Mouse (Mus musculus) embryo, embryonic 10.5 days (tissue): Measurements from ENCODE around the gene Elovl6.
A peak's percentile ranks its signal among the peaks of the same experiment; 100 is the strongest.

Experiments used
- DNase-seq: peaks from one replicate; pipeline ENCODE4 v3.0.0-alpha.2; 2015; ENCODE audit warnings: low spot score

The Elovl6 gene

DNA sequence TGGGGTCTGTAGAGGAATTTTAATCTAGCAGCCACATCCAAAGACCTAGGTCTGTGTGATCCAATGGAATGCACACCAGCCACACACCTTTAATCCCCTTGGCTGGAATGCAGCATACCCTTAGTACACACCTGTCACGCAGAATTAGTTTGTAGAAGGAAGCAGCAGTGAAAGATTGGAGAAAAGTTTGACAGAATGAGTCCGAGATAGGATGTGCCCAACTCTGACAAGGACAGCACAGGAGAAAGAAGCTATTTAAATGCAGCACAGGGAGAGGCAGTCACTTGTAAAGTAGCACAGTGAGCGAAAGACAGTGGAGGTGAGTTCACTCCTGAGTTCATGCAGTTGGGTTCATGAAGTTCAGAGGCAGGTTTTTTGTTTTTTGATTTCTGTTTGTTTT is 11.2 kb downstream of the Elovl6 start:
- no peak for DNase-seq

DNA sequence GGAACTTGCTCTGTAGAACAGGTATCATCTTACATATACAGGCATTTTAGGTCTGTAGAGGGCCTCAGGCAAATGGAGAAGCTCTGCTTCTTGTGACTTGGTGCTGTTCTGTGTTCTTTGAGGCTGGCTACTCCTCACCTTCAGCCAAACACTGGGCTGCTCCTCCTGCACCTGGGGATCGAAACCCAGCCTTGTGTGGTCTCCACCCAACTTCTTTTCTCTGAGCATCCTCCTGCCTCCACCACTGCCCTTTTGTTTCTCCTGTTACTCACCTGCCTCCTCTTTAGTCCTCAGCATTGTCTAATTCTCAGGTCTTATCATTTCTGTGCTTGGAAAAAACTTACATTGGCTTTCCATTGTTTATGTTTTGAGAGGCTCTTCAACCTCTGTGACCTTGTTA is 12.1 kb downstream of the Elovl6 start:
- no peak for DNase-seq

DNA sequence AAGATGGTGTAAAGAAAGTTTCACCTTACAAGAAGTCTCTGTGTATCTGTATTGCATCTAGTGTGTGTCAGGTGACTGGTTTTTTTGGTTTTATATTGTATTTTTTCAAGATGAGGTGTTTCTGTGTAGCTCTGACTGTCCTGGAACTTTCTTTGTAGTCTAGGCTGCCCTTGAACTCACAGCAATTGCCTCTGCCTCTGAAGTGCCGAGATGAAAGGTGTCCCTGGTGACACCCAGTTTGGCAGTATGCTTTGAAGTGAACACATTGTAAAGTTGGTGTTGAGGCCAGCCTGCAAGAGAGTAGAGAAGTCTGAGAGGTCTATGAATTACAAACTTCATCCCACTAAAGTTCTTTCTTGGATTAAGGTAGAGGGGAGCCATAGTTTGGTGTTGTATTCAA is 13.1 kb downstream of the Elovl6 start:
- DNase-seq, result no peak

DNA sequence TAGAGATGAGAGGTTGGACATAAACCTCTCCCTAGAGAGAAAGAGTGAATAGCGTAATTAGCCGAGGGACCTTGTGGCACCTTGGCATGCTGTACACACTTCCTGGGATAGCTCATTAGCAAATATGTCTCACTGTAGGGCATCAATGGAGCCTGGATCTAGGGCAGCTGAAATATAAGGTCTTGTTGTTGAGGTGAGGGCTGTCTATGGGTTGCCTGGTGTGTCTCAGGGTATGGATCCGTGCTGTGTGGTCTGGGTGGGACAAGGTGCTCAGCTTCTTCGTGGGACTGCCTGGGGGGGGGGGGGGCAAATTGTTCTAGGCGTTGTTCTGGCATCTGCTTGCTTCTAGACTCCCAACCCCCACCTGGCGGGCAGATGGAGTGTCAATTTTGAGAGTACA is 13.6 kb downstream of the Elovl6 start:
- DNase-seq, result no peak

DNA sequence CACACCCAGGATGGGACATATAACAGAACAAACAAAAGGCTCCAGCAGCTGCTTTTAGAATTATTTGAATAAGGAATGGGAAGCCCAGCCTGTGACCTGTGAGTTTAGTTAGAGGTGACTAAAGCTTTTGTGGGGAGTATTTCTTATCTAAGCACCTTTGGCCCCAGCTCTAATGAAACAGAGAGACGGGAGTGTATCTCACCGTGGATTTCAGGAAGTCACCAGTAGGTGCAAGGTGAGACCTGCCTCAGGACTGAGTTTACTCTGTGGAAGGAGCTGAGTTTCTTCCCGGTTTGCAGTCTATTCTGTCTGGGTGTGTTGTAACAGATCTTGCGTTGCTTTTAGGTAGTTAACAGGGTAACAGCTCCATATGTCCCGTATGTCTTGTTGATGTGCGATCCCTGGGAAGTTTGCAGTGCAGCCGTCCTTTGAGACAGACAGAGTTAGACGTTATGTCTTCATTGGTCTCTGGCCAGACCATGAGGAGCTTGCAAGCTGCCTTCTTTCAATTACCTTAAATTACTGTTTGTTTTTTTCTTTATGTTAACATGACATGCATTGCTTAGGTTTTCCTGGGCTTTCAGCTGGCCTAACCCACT is 15.8 kb downstream of the Elovl6 start:
- DNase-seq, result no peak

DNA sequence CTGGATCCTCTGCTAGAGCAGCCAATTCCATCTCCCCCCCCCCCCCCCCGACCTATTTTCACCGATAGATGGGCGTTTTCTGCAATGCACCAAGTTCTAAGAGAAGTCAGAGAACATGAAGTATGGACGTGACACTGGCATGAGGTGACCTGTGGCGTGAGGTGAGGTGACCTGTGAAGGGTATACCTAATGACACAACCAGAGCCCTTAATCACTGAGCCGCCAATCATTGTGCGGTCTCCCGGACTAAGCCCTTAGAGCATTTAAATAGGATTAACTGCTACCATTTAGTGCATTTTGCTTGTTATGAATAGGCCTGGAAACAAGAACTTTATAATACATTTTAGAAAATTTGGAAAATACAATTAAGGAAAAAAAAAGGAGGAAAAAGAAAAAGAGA is 16.6 kb downstream of the Elovl6 start:
- peak; percentile 36 for DNase-seq

DNA sequence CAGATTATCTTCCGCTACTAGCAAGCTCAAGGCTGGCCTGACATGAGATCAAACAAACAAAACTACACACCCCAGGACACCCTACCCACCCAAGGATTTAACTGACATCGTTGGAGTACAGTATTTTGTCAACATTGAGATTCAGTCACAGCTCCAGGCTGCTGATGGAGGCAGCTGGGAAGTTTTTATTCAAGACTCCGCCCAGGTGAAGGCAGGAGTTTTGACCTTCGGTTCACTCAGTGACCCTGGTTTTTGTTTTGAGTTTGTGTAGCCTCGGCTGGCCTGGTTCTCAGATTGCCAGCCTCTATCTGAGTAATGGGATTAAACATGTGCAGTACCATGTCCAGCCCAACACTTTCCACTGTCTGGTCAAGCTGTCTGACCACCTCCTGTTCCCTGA is 17.4 kb downstream of the Elovl6 start:
- DNase-seq, result no peak

DNA sequence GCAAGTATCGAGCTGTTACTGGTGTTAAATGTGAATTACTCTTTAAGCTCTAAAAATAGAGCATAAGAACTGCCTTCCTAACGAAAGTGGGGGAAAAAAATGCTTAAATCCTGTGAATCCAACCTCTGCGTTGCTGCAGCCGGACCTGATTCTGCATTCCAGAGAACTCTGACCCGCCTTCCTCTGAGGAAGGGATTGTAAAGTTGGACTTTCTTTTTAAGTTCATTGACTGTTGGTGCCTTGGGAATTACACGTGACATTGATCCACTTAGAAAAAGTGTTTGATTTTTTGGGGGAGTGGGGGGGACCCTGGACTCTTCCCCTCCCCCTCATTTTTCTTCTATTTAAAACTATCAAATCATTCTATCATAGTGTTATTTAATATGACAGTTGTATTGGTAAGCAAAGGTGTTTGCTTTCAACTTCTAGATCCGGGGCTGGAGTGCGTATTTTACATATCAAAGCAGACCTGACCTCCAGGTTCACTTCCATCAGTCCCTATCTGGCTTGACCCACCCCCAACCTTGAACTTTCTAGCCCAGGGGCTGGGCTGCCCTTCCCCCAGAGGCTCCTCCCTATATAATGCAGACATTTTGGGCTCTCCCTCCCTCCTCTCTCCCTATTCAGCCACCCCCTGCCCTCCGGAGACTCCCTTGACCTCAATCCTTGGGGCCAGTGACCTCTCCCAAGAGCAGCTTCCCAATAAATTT is 19.6 kb downstream of the Elovl6 start:
- DNase-seq, result no peak

DNA sequence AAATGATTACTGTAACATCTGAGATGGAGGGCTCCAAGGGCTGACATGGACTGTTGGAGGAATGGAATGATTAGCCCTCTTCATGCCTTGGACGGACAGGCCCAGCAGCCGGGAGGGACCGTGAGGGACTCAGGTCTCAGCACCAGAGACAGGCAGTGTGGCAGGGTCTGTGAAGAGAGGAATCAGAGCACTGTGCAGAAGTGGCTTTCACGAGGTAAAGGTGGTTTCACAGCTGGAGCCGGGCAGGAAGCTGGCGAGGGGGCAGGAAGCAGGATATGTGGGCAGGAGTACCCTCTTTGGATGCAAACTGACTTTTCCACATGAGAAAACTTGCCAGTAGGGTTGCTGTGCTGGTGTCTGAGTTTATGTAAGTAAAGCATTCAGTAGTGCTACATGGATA is 20.2 kb downstream of the Elovl6 start:
- no peak for DNase-seq

DNA sequence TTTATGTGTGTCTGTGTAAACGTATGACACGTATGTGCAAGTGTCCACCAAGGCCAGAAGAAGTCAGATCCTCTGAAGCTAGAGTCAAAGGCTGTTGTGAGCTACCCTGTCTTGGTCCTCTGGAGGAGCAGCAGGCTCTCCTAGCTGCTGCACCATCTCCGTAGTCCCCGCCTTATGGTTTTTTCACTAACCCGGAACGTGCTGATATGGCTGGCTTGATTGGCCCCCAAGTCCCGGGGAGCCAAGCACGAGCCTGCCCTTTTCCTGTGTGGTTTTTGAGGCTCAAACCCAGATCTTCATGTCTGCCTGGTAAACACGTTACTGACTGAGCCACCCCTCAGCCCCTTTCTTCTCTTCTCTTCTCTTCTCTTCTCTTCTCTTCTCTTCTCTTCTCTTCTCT is 21.0 kb downstream of the Elovl6 start:
- no peak for DNase-seq

DNA sequence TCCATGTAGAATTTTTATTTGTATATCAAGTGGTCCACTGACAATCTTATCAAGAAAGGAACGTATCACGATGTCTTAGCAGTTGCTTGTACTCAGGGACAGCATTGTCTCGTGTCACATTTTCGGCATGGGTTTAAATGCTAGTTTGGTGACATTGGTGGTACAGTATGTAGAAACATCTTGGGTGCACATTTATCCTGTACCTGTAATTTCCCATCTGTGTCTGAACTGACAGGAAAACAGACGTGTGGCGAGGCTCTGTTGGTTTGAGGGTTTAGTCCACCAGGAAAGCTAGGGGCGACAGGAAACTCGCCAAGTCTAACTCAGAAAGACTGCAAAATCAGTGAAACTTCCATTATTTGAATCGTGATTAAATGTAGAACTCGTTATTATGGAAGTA is 21.5 kb downstream of the Elovl6 start:
- no peak for DNase-seq

DNA sequence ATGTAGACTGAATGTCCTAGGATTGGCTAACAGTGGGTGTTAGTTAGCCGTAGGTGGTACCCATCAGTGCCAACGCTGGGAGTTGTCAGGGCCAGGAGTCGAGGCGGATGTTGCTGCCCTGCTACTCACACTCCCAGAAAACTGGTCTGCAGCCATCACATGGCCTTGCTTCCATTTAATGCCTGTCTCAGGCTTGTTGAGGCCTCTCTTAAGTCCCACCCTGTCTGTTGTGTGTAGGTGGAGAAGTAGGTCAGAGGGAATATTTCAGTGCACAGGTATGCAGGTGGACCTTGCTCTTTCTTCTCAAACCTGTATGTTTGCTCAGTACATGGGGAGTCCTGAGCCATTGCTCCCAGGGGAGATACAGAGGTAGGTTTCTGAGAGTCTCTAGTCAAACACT is 22.3 kb downstream of the Elovl6 start:
- DNase-seq, result no peak

DNA sequence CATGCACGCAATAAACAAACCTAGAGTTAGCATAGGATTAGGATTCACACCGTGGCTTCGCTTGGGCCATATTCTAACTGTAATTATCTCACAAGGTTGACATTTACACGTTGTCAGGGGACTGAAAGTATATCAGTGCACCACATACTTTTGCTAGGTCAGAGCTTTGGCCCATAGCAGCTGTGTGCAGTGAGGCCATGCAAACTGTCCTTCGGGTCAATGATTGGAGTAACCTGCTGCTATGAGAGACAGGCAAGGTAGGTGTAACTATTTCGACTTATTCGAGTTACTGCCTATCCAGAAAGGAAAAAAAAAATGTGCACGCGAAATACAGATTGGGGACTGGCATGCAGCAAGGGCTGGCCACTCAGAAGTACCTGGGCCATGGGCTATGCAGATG is 24.9 kb downstream of the Elovl6 start:
- DNase-seq, result no peak

DNA sequence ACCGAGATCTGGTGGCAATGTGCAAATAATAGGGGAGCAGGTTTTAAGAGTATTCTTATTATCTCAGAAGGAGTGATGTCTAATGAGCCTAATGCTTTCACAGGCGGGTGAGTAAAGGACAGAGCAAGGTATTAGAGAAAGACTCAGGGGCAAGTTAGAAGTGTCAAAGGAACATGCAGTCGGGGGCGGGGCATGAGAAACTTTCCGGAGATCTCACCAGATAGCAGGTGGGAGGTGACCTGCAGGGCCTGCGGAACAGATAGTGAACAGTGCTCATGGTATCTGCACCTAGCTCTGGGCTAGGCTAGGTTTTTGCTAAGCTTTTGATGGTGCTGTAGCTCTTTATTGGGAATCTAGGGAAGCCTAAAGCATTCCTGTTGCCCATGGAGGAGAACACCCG is 25.4 kb downstream of the Elovl6 start:
- DNase-seq, result no peak

DNA sequence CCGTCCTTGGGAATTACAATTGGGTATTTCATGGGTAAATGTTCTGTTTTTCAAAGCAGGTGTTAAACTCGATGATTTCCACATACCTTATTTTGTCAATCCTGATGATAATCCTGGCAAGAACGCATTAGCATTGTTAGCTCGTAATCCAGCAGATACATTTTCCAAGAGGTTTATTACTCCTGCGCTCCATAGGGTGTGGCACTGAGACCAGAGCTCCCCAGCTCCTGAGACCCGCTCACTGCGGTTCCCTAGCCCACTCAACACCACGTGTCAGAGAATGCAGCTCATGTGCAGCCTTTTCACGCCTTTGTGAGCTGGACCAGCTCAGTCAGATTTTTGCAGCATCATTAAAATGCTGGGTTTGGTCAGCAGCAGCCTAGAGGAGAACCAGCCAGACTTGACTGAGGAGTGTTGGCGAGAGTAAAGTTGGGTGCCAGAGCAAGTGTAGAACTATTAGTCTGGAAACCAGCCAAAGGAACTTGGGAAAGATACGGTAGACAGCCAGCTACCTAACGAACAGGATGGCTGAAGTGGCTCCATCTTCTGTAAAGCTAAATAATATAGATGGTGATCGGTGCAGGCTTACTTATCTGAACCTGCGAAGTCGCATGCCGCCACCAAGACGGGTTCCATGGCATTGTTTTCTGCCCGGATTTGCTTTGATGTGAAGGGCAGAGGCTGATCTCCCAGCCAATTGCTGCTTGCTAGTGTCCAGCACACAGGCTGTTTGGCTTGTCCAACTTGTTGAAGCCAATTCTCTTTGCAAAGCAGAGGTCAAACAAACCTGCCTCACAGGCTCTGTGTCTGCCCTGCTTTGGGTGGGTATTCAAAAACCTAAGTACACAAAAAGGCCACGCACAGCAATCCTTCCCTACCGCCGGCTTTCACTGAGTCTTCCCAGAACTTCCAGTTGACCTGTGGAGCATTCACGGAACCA is 26.1 kb downstream of the Elovl6 start:
- no peak for DNase-seq

DNA sequence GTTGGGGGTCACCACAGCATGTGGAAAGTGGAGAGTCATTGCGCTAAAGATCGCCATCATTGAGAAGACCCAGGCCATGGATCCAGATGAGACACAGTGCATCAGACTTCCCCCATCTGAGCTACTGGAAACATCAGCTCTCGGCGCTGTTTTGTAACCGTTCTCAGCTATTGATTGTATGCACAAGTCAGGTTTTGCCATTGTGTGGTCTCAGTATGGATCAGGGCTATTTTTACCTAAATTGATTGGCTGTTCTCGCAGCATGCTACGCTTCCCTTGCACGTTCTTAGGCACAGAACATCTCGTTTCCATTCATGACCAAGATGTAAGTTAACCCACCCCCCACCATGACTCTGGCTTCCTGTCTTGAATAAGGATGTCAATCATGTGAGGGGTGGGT is 27.9 kb downstream of the Elovl6 start:
- DNase-seq, result no peak

DNA sequence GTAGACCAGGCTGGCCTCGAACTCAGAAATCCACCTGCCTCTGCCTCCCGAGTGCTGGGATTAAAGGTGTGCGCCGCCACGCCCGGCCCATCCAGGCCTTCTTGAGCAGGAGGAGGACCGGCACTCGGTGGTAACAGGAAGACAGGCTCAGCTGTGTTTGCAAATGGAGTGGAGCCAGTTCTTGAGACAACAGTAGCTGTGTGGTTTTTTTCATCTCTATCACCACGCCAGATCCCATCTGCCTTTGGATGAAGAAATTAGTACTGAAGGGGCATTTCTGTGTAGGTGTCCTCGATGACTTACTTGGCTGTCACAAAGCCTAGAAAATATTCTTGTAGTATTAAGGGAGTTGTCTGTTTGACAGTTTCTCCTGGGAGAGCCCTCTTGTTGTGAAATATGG is 28.9 kb downstream of the Elovl6 start:
- no peak for DNase-seq

DNA sequence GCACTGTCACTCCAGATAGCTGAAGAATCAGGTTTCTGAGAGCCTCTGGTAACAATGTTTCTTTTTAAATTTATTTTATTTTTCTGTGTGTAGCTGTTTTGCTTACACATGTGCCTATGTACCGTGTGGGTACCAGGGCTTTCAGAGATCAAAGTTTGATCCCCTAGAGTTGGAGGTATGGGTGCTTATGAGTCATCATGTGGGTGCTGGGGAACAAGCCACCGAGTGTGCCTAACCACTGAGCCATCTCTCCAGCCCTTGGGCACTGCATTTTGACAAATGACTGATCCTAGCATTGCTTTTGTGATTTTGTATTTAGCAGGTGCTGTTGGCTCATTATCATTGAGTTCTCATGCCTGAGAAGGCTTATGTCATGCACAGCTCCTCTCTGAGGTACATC is 29.7 kb downstream of the Elovl6 start:
- DNase-seq, result no peak

DNA sequence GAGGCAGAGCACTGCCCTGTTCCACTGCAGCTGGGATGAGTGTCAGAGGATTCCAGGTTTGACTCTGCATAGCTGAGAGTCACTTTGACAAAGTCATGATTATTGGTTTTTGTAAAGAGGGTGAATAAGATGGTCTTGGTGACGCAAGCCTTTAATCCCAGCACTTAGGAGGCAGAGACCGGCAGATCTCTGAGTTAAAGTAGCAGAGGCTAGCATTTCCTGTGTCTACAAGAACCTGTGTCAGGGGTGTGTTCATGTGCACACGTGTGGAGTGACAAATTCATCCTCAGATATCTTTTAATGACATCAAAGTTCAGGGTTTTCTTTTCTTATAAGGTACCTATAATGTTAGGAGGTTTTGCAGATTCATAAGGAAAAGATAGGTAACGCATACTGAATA is 30.3 kb downstream of the Elovl6 start:
- DNase-seq, result no peak

DNA sequence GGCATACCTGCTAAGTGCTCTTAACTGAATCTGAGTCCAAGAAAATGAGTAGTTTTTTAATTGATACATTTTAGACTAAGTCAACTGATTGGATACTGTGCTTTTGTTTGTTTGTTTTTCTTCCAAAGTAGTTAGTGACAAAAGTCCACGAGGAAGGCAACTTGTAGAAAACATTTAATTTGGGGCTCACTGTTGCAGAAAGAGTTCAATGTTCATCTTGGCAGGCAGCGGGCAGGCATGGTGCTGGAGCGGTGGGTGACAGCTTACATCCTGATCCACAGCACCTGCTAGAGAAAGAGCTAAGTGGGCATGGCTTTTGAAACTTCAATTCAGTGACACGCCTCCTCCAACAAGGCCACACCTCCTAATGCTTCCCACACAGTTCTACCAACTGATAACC is 31.7 kb downstream of the Elovl6 start:
- no peak for DNase-seq

DNA sequence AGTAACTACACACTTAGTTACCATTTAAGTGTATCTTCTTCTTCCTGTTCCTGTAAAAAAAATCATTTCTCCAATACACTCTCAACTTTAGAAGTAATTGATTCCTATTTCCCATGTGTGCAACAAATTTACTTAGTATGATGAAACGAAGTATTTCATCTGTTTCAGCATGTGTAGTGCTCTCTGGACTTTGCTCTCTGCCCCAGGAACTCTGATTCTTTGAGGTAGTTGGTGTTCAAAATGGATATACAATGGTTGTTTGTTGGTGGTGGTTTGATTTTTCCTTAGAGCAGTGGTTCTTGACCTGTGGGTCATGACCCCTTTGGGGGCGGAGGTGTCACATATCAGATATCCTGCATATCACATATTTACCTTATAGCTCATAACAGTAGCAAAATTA is 32.7 kb downstream of the Elovl6 start:
- no peak for DNase-seq

DNA sequence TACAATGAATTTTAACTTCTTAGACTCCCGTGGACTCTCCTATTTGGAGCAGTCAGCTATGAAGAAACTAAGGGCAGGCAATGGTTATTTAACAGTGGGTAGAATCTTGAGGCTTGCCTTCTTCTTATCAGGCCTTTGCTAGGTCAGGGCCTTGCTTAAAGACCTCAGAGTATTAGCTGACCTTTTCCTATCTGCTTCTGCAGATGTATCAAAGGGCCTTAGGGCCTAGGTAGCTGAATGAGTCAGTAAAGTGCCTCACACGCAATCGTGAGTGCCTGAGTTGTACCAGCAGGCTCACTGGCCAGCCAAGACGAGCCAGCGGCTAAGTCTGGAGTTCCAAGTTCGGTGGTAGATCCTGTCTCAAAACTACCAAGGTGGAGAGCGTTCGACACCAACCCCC is 33.3 kb downstream of the Elovl6 start:
- DNase-seq, result no peak

DNA sequence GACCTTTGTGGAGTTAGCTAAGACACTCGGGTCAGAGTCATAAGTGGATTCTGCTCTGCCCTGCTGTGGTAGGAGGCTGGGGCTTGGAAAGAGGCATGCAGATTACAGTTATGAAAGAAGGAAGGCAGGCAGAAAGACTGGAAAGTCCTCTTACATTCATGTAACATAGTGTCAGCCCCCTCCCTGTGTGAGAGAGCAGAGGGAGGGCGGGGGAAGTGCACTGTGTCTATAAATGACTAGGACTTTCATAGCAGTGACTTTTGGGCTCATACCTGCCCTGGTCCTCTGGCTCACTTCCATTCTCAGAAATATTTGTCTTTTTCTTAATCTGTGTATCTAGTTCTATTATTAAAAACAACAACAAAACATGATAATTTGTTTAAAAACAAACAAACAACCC is 33.9 kb downstream of the Elovl6 start:
- DNase-seq, result no peak
